Mouse (Mus musculus) urinary bladder, postnatal 36 days (tissue): Measurements from ENCODE around the gene Cpm.
"Not testable (repeated sequence)": the region's sequence is repeated elsewhere in the genome, so short reads cannot be mapped to it uniquely, and the experiment has no call there.

Source experiments
- DNase-seq, 2 experiments: peaks; one replicate each; pipeline ENCODE4 v3.0.0; 2022; ENCODE audit warnings: low spot score in 2 of 2, mixed read lengths in 1 of 2

Gene Cpm

DNA sequence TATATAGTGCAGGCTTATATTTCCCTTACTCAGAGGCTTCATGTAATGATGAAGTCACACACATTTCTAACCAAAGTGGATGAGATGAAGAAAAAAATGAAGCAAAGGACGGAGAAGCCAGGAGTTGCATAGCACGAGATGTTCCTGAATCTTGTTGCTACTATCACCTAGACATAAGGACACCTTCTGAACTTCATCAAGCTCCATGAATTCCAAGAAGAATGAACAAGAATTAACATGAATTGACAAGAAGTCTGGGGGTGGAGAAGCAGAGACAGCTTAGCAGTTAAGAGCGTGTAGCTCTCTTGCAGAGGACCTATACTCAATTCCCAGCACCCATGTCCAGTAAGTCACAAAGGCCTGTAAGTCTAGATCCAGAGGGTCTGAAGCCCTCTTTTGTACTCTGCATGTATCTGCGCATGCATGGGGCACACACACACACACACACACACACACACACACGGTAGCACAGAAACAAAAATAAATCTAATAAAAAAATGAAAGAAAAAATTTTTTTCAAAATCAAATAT lies 36.2 kb upstream of the Cpm start:
- DNase-seq, result no peak

GRCm38 (mm10) chr10:117593857-117594256 lies 35.4 kb upstream of the Cpm start:
- no peak for DNase-seq

GRCm38 (mm10) chr10:117594291-117594850 lies 34.9 kb upstream of the Cpm start:
- DNase-seq, result no peak

DNA sequence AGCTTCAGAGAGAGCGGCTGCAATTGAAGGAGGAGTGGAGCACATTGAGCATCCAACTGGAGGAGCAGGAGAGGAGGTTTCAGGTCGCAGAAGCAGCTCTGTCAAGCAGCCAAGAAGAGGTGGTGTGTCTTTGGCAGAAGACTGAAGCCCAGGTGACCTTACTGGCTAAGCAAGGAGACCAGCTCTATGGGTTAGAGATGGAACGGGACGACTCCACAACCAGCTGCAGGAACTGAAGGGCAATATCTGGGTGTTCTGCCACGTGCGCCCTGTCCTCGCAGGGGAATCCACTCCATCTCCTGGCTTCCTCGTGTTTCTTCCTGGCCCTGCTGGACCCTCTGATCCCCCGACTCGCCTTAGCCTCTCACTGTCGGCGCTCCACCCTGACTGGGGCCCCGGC lies 34.4 kb upstream of the Cpm start:
- no peak for DNase-seq

DNA sequence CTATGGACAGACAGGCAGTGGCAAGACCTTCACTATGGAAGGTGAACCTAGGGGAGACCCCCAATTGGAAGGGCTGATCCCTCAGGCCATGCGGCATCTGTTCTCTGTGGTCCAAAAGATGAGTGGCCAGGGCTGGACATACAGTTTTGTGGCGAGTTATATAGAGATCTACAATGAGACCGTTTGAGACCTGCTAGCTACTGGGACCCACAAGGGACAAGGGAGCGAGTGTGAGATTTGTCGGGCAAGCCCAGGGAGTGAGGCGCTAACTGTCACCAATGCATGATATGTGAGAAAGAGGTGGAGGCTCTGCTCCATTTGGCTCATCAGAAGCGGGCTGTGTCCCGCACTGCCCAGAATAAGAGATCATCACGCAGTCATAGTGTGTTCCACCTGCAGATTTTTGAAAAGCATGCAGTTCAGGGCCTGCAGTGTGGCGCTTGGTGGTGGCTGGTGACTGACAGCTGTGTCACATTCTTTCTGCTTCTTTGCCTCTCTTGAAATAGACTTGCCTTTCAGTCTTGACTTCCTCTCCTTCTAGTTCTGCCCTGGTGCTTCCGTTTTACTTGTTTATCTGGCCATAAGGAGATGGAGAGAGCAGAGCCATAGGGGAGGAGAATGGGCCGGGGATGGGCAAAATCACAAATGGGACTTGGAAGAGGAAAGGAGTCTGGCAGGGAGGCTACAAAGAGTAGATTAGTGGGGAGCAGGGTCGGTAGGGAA lies 33.7 kb upstream of the Cpm start:
- no peak for DNase-seq

DNA sequence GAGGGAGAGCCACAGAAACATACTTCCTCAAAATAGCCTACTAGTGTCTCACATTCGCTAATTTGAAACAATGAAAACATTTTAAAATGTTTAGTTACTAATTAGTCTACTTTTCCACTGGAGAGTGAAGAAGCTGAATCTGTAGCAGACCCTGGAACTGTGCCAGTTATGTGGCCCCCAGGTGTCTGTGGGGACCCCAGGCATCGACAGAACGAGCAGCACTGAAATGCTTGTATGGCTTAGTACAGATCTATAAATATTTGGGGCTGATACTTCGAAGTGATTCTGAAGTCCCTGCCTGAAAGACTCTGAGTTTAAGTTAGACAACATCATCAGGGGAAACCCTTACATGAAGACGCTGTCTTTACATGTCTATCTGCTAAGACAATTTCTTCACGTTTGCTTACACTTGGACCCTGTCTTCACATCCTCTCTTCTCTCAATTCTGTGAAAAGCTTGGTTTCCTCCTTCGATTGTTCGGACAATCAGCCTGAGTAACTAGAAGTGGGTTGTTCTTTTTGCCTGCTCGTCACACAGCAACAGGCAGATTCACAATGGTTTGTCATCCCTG lies 33.0 kb upstream of the Cpm start:
- DNase-seq, result no peak

GRCm38 (mm10) chr10:117596771-117597324 lies 32.5 kb upstream of the Cpm start:
- no peak for DNase-seq

GRCm38 (mm10) chr10:117597371-117598265 lies 31.7 kb upstream of the Cpm start:
- DNase-seq, result not testable (repeated sequence)

DNA sequence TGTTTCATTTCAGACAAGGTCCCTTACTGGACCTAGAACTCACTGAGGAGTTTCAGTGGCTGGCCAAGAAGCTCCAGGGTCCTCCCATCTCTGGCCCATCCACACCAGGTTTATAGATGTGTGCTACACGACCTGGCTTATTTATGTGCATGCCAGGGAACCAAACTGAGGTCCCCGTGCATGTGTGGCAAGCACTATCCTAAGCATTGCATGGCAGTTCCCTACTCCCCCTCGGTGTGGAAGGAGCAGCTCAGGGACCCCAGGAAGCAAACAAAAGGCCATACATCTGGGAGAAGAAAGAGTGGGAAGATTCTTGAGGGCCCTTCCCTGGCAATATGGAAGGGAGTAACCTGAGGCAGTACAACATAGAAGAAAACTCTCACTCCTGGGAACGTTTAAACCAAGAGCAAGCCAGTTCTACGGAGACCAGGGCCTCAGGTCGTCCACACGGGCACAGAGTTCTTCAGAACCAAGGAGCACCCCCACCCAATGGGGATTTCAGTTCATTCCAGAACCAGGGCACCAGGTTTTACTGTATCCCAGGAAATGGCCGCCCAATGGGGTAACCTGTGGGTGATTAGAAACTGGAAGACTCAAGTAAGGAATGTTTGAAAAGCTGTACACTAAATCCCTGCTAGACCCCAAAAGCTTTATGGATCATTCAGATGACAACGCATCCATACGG lies 30.9 kb upstream of the Cpm start:
- no peak for DNase-seq

DNA sequence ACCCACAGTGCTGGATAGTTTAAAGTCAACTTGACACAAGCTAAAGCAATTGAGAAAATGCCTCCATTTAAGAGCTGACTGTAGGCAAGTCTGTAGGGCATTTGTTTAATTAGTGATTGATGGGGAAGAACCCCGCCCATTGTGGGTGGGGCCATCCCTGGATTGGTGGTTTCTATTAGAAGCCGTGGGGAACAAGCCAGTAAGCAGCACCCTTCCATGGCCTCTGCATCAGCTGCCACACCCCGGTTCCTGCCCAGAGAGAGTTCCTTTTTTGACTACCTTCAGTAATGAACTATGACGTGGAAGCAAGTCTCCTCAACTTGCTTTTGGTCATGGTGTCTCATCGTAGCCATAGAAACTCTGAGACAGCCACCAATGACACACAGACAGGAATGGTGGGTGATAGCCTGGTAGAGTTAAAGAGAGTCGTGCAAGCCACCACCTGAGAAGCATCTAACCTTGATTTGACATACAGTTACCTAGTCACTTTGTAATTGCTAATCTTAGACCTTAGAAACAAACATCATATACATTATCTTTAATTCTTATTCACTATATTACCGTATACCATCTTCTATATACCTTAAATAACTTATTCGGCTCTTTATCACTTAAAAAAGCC lies 30.2 kb upstream of the Cpm start:
- not testable (repeated sequence) for DNase-seq

- DNase-seq, result no peak
Observed at GRCm38 (mm10) chr10:117601146-117602035, 27.9 kb upstream of the Cpm start.

- no peak for DNase-seq
Observed at GRCm38 (mm10) chr10:117602325-117603129, 26.8 kb upstream of the Cpm start.

- no peak for DNase-seq
Observed at GRCm38 (mm10) chr10:117603130-117603833, 26.0 kb upstream of the Cpm start.

- DNase-seq, result no peak
Observed at GRCm38 (mm10) chr10:117603834-117604623, 25.3 kb upstream of the Cpm start.

DNA sequence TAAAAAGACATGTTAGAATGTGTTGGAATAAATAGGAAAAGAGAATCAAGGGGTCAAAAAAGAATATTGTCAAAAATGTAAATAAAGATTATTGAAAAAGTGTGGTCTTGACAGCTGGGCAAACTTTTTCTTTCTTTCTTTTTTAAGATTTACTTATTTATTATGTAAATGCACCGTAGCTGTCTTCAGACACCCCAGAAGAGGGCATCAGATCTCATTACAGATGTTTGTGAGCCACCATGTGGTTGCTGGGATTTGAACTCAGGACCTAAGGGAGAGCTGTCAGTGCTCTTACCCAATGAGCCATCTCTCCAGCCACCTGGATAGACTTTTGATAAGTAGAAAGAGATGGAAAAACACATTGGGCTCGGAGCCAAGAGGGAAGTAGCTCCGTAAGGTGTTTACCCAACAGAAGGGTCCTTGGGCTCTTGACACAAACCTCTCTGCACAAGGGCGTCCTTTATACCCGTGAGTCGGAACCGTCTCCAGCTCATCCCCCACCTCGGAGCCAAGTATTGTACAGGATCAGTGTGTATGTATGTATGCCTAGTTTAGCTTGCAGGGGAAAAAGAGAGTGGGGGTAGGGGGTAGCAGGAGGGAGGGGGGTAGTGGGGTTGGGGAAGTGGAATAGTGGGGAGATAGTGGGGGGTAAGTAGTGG lies 24.5 kb upstream of the Cpm start:
- no peak for DNase-seq

- DNase-seq, result no peak
Observed at GRCm38 (mm10) chr10:117605283-117606243, 23.7 kb upstream of the Cpm start.
